Mouse (Mus musculus) cerebellum, postnatal 4 days (tissue): ENCODE measurements around the gene Serpinb6b.
"Not testable (repeated sequence)": the region's sequence is repeated elsewhere in the genome, so short reads cannot be mapped to it uniquely, and the experiment has no call there.

ENCODE experiments used
- DNase-seq, 2 experiments: peaks; one replicate each; pipeline ENCODE4 v3.0.0; 2022; ENCODE audit warnings: low spot score in 2 of 2, mixed read lengths in 1 of 2

The Serpinb6b gene

DNA sequence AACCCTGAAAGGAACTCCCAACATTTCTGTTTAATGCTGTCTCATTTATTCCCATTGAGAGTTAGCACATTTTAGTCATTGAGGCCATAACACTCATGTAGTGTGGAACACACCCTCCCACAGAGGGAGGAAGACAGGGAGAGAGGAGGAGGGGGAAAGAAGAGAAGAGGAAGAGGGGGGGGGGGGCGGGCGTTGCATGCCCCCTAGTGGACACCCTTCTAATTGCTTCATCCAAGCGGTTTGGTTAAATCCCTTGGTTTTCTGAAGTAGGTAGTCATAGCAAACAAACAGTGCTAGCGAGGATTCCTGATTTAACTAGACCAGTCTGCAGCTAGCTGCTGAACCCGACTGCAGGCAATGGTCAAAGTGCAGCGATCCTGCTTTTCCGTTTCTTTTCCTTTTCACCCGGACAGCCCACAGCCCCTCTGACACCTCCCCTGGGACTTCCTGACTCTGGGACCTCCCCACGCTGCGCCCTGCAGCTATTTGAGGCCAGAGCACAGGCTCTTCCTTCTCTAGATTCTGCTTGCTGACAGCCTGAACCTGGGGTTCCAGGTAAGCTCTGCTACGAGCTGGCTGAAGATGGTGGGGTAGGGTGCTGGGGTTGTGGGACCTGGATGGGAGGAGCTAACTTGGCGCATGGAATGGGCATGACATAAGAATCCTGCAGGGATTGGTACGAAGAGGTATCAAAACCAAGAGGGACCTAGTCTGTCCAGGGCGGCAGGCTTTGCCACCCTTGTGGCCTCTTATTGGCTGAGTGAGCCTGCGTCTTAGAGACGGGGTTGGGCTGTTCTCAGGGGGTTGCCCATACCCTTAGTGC is at the start of gene Serpinb6b:
Gene Serpinb6b, plus strand, starts transcription at position 221 of the 823 bp plus-strand sequence.
- no peak for DNase-seq

DNA sequence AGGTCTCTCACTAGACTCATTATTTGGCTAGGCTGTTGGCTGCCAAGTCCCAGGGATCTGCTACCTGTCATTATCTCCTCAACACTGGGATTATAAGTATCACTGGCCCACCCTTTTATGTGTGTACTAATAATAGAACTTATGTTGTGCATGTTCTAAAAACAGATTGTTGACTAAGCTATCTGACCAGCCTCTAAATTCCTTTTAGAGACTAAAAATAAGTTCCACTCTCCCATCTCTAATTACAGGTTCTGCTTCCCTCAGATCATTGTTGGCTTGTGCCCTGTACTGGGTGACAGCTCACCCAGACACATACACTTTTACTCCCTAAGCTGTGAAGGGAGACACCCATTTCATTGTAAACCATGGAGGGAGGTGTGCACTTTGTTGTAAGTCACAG is 42.4 kb upstream of the Serpinb6b start:
- no peak for DNase-seq

DNA sequence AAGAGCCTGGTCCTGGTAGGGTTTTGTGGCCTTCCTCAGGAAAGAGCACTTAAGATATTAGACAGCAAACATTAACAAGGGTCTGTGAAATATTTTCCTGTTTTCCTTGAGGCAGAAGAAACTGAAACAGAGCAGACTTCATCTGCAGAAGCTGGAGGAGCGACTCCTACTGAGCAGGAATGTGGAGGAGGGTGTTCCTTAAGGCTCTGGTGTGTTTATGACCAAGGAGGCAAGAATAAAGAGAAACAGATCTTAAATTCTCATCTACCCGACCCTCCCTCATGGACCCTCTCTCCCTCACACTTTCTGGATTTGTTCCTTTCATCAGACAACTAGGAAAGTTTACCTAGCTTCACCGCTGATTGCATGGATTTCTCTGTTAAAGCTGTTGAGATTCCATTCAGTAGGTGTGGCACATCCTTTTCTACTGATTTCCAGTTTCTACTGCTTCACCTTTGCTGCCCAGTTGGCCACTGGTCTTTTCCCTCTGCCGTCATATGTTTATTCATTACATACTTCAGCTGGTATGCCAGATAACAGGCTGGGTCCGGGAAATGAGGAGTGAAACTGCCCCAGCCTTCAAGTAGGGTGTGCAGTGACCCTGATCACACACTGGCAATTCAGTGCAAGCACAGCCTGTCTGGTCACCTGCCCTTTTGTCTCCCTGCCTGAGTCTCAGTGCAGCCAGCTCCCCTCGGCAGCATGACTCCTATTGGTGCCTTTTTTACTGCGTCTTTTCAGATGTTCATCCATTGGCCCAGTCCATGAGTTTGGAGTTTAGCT is 40.2 kb upstream of the Serpinb6b start:
- DNase-seq, result no peak

DNA sequence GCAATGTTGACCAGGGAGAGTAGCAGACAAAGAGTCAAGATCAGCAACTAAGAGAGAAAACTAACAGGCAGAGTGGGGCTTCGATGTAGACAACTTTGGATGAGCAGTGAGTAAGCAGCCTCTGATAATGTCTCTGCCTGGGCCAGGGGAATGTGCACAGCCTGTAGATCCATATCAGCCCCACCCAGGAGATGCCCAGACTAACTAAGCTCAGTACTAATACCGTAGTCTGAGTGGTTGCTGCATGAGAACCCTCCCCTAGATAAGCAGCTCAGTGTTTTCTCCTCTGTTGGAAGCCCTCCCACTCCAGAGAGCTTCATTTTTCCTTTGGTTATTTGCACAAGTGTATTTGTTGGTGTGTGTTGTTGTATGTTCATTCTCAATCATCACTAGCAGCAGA is 38.3 kb upstream of the Serpinb6b start:
- DNase-seq, result no peak

GRCm38 (mm10) chr13:32927241-32927640 is 37.8 kb upstream of the Serpinb6b start:
- no peak for DNase-seq

DNA sequence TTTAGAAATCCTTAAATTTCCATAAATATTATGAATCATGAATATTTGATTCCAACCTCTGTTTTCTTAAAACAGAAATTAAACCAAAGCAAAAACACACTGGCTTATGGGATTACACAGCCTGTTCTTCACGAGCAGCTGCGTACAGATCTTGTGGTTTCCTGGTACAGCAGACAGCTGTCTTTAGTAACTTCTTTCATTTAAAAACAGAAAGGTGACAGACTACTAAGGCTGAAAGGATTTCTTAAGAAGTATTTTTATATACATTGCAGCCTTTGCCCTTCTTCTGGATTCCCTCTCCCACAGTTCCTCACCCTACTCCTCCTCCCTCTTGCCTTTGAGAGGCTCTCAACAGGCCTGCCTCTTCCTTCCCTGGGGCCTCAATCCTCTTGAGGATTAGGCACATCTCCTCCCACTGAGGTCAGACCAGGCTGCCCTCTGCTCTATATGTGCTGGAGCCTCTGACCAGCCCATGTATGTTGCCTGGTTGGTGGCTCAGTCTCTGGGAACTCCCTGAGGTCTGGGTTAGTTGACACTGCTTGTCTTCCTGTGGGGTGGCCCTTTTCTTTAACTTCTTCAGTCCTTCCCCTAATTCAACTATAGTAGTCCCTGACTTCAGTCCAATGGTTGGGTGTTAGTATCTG is 35.8 kb upstream of the Serpinb6b start:
- DNase-seq, result no peak

GRCm38 (mm10) chr13:32934706-32935381 is 30.2 kb upstream of the Serpinb6b start:
- no peak for DNase-seq

DNA sequence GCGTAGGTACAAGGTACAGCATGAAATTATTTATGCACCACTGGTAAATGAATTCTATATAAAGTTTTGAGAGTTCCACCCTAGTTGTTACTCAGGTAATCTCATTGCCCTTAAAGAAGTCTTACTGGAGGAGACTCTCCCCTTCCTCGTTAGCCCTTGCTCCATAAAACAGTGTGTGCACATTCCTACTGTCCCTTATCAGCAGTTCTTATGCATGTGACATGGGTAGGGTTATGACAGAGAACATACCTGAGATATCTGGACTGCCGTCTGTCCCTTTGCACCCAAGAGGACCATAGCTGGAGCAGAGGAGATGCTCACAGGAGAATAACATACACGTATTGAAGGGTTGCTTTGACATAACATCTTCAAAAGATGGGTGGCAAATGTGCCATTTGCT is 26.7 kb upstream of the Serpinb6b start:
- DNase-seq, result not testable (repeated sequence)

GRCm38 (mm10) chr13:32939191-32939590 is 25.8 kb upstream of the Serpinb6b start:
- not testable (repeated sequence) for DNase-seq

- DNase-seq, result no peak
These were observed 8.5 kb upstream of the Serpinb6b start for GRCm38 (mm10) chr13:32956537-32956936.

DNA sequence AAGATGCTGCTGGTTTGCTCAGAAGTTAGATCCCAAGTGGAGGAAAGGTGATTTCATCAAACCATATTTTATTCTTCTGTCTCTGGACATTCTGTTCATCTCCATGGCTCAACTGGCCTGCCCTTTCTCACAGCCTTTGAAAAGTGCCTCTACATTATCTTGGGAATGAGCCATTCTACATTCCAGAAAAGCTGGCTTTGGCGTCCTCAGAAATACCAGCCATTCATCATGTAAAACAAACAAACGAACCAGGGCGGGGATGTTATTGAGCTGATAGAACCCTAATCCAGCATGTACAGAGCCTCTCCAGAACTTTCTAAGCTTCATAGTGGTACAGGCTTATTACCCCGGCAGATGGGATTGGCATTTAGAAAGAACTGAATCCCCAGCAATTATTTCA is 7.1 kb upstream of the Serpinb6b start:
- DNase-seq, result no peak

DNA sequence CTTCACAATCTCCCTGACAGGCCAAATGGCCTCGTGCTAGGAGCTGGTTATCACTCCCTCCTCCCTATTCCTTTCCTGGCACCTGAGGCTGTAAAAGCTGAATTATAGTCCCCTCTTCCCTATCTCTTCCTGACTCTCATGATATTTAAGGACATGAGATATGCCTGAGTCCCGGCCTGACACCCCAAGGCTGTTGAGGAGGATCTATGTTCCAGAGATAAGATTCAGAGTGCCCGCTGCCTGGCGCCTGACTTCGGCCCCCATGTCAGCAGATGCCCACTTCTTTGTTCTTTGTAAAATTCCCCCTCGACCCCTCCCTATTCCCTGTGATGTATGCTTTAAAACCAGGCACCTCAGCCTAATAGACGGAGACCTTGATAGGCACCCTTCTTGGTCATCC is 6.5 kb upstream of the Serpinb6b start:
- DNase-seq, result not testable (repeated sequence)

DNA sequence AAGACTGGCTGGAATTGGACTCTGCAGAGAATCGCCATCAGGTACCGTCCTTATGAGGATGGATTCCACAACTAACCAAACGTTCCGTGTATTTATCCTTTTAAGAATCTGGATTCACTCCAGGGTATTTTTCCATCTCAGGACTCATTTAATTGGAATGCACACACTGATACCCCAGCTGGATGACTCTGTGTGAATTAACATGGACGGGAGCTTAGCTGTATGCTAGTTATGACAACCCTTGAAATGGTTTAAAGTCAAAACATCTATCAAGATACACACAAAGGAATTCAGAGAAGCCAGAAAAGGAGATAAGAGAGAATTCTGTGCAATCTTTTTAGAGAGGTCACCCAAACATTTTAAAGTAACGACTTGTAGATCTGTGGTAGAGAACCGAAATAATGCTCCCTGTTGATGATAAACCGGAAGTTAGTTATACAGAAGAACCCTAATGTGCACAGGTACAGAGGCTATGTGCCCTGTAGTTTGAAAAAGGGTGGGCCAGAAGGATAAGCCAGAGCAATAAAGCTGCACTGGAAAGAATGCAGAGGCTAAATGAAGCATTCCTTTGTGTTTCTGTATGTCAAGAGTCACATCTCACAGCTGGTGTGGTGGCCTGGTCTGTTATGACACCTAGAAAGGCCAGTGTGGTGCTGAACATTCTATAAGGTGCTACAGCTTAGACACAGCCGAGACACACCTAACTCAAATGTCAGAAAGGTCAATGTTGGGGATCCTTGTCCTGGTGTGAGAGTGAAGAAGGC is 837 bp upstream of the Serpinb6b start:
- no peak for DNase-seq

GRCm38 (mm10) chr13:32966116-32966515 is 1.1 kb downstream of the Serpinb6b start:
- DNase-seq, result no peak

DNA sequence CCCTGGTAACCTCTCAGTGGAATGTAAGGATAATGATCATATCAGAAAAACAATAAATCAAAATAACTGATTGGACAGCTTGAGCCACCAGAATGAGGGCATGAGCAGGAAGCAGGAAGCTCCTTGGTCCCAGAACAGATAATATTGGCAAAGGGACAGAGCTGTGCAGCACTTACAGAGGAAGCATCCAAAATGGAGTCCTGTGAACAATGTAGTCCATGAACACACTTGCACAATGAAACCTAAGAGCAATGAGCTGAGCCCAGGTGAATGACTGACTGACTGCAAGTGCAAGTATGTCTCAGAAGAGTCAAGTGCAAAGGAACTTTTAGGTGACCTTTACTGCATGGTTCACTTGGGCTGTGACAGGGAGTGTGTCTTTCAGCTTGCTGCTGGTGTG is 2.2 kb downstream of the Serpinb6b start:
- no peak for DNase-seq

DNA sequence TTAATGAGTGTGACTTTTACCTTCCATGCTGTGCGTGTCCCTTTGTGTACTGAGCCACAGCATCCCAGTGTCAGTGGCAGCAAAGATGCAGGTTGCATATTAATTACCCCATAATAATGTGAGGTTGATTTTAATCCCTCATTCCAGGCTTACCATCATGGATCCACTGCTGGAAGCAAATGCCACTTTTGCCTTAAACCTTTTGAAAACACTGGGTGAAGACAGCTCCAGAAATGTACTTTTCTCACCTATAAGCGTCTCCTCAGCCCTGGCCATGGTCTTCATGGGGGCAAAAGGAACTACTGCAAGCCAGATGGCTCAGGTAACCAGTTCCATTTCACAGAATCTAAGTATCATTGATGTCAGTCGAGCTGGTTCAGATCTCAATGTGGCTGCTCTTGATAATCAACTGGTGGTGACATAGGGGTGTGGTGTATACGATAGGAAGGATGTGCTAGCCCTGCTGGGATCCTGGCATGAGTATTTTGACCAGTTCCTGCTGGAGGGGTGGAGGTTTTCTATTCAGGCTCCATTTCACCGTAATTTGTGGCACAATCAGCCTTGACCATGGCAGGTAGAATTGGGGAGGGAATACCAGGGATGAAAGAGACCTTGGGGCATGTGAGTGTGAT is 3.5 kb downstream of the Serpinb6b start:
- no peak for DNase-seq

DNA sequence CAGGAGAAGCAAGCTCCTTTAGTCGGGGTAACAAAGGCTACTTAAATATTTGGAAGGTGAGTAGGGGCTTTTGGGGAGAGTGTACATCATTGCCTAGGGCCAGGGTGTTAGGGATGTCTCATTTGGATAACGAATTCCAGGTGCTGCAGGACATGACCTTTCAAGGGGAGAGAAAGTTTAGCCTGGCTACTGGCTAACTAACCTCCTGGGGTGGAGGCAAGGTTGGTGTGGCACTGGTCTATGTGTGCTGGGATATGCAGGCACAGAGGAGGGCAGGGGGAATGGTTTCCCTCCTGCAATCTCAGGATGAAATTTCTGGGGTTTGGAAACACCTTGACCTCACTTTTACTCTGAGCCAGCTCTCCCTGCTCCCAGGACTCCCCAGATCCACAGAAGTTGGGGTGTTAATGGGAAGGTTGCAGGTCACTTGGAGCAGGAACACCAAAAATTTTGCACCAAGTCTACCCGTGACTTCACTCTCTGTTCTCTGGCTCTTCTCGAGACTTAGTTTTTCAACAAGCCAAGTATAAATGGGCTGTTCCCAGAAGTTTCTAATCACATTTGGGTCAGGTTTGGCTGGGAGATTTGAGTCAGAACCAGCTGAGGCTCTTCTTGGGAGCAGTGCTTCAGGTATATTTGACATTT is 4.1 kb downstream of the Serpinb6b start:
- no peak for DNase-seq

GRCm38 (mm10) chr13:32969641-32970040 is 4.6 kb downstream of the Serpinb6b start:
- DNase-seq, result no peak

GRCm38 (mm10) chr13:32970776-32971175 is 5.8 kb downstream of the Serpinb6b start:
- no peak for DNase-seq

DNA sequence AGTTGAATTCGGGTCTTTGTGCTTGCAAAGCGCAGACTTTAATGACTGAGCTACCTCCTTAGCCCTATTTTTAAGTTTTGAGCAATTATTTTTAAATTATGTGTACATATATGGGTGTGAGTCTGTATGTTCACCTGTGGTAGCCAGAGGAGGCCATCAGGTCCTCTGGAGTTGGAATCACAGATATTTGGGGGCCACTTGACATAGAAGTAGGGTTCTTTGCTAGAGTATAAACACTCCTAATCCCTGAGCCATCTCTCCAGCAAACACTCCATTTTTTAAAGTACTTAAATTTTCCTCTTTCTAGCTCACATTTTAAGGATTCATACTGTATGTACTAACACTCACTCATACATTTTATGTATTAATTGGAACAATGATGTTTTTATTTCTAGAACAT is 9.3 kb downstream of the Serpinb6b start:
- no peak for DNase-seq
